Mouse (Mus musculus) liver, embryonic 16.5 days (tissue): ENCODE measurements around the gene Mgme1. TPM values are rescaled to one million over a fixed set of nuclear protein-coding genes. Genes with fewer than 3 reads are reported as not detected.
A peak's percentile ranks its signal among the peaks of the same experiment; 100 is the strongest.

Source experiments
- ATAC-seq: fragments of 200-750 bp; cut with Nextera tagmentation; 2 replicates; pipeline ENCODE4 v1.8.0; 2017; ENCODE audit warnings: low read depth, mild to moderate bottlenecking, moderate number of reproducible peaks, moderate library complexity
- H3K27ac ChIP-seq: fragments of 300-500 bp; sonication (generic); 2 replicates; pipeline ENCODE4 v1.5.1; 2014; ENCODE audit warnings: mild to moderate bottlenecking, low read length
- H3K27me3 ChIP-seq: fragments of 300-500 bp; sonication (generic); 2 replicates; pipeline ENCODE4 v1.6.1; 2014; ENCODE audit warnings: low read depth, low read length, mixed read lengths; ENCODE audit not compliant: control insufficient read depth, insufficient read depth
- H3K36me3 ChIP-seq: fragments of 300-500 bp; sonication (generic); 2 replicates; pipeline ENCODE4 v1.6.1; 2014; ENCODE audit warnings: mild to moderate bottlenecking; ENCODE audit not compliant: control insufficient read depth, insufficient read depth
- H3K4me1 ChIP-seq: fragments of 300-500 bp; sonication (generic); 2 replicates; pipeline ENCODE4 v1.6.1; 2014; ENCODE audit warnings: low read depth, low read length, mixed read lengths; ENCODE audit not compliant: control insufficient read depth
- H3K4me2 ChIP-seq: fragments of 300-500 bp; sonication (generic); 2 replicates; pipeline ENCODE4 v1.6.1; 2014; ENCODE audit warnings: low read depth, low read length, mixed read lengths
- H3K4me3 ChIP-seq: fragments of 300-500 bp; sonication (generic); 2 replicates; pipeline ENCODE4 v1.5.1; 2014; ENCODE audit warnings: low read depth, mild to moderate bottlenecking, low read length
- H3K9ac ChIP-seq: fragments of 300-500 bp; sonication (generic); 2 replicates; pipeline ENCODE4 v1.6.1; 2014; ENCODE audit warnings: low read depth, low read length
- H3K9me3 ChIP-seq: fragments of 300-500 bp; sonication (generic); replicated peaks from 2 replicates; pipeline ENCODE4 v1.6.1; 2016; ENCODE audit warnings: low read length; ENCODE audit not compliant: control insufficient read depth
- WGBS: fragments of 180-500 bp; shearing (Covaris S2); extraction: QIAGEN DNeasy Blood & Tissue Kit; methylation state at CpG from one replicate; pipeline ENCODE4 v1.1.7; 2014; ENCODE audit not compliant: insufficient replicate concordance; 5-methylcytosine and 5-hydroxymethylcytosine counted together
- polyA plus RNA-seq: library from polyadenylated mRNA; unstranded; fragments of >200 nt; fragmentation: Nextera tagmentation; extraction: Ambion mirVana; gene quantifications from 2 replicates; pipeline ENCODE4 v1.2.1, GENCODE M21; 2015

Gene Mgme1
- polyA plus RNA-seq, 1 experiment from 2014 or later = 8.1 TPM

GRCm38 (mm10) chr2:144248613-144249376, 21.7 kb upstream of the Mgme1 start:
- Histone ChIP-seq H3K36me3 (peaks cover 36% of the 10 kb centered on the region), H3K27me3 (no peaks in the 10 kb centered on the region), H3K4me1 (no peaks in the 10 kb centered on the region; the same call in 1 of the 2 replicates), H3K9ac (no peak overlapping the region), H3K4me2 (no peak overlapping the region), H3K4me3 (no peak overlapping the region), H3K9me3 (no peaks in the 10 kb centered on the region), H3K27ac (no peak overlapping the region)
- ATAC-seq = no peak
- WGBS = 28% methylated on average over 4 of the region's 4 CpGs

DNA sequence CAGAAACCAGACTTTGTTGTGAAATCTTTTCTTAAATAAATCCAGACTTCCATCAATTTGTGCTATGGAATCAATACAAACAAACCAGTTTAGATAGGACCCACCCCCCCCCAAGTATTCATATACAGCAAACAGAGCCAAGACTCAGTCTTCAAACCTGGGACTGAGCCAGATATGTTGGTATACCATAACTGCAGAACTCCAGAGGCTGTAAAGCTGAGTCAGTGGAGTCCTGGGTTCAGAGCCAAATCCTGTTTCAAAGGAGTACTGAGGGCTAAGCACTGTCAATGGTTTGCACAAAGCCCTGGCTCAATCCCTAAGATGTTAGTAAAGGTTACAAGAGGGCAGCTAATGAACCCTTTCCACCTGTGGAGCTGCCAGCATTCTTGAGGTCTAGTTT, 20.4 kb upstream of the Mgme1 start:
- H3K9me3 ChIP-seq = no peaks in the 10 kb centered on the region
- H3K36me3 ChIP-seq = peaks cover 49% of the 10 kb centered on the region
- H3K27ac ChIP-seq = no peak overlapping the region
- no peaks in the 10 kb centered on the region; the same call in 1 of the 2 replicates for H3K4me1 ChIP-seq
- no peaks in the 10 kb centered on the region for H3K27me3 ChIP-seq
- no peak overlapping the region for H3K9ac ChIP-seq
- no peak for ATAC-seq
- H3K4me3 ChIP-seq = no peak overlapping the region
- H3K4me2 ChIP-seq = no peak overlapping the region

DNA sequence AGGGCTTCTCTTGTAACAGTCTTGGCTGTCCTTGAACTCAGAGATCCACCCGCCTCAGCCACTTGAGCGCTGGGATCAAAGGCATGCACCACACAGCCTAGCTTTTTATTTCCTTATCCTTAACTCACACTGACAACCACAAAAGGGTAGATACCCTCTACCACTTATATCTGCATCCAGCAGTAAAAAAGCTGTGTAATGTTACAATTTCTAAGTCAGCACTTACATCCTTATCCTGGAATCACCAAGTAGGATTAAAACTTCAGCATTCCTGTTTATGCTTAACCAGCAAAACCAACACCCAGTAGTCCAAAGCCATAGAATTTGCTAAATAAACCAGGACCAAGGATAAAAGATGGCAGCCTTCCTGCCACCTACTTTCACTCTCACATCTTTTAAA, 7.6 kb upstream of the Mgme1 start:
- H3K27ac ChIP-seq = no peak overlapping the region
- no peak overlapping the region for H3K9ac ChIP-seq
- WGBS = 51% methylated on average over 2 of the region's 2 CpGs
- no peak overlapping the region for H3K4me3 ChIP-seq
- no peak overlapping the region for H3K4me2 ChIP-seq
- H3K9me3 ChIP-seq = no peaks in the 10 kb centered on the region
- peaks cover 37% of the 10 kb centered on the region for H3K4me1 ChIP-seq
- H3K36me3 ChIP-seq = peaks cover 38% of the 10 kb centered on the region
- ATAC-seq = no peak
- no peaks in the 10 kb centered on the region for H3K27me3 ChIP-seq

DNA sequence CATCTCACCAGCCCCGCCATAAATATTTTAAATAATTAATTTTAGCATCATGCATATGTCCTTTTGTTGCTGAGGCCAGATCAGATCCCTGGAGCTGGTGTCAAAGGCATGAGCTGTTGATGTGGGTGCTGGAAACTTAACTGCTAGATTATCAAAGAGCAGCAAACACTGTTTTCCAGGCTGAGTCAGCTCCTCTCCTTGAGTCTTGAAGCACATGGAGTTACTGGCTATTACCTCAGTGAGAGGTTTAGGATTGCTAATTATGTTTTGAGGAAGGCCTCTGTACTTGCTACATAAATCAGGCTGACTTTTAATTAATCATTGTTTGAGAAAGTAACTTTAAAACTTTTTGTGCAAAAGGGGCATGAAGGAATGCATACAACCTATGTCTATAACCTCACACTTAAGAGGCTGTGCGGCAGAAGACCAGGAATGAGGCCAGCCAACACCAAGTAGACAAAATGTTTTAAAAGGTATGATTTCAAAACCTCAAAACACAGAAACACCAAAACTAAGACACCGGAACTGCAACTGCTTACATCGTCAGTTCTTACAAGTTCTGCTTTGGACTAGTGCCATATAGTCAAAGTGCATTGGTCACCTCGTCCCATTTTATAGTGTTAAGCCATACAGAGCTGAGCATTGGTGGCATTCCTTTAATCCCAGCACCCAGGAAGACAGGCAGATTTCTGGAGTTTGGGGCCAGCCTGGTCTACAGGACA, 5.9 kb upstream of the Mgme1 start:
- Histone ChIP-seq H3K4me1 (peaks cover 46% of the 10 kb centered on the region), H3K27me3 (no peaks in the 10 kb centered on the region), H3K9me3 (no peaks in the 10 kb centered on the region), H3K36me3 (peaks cover 21% of the 10 kb centered on the region), H3K9ac (no peak overlapping the region), H3K4me2 (no peak overlapping the region), H3K27ac (peak overlapping the region; percentile 41; the same call in 1 of the 2 replicates), H3K4me3 (no peak overlapping the region)
- WGBS = 54% methylated on average over 5 of the region's 5 CpGs
- no peak for ATAC-seq

DNA sequence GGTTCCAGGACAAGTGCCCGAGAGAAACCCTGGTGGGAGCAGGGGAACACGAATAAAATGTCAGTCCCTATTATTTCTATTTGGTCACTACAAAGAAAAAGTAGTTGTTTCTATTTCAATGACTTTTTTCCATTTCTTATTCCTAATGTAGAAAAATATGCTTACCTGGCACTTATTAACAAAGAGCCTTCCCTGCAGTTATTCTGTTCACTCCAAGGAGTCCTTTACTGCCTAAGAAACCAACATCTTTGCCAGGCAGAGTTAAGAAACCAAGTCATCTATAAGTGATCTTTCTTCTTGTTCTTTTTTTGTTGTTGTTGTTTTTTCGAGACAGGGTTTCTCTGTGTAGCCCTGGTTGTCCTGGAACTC, 5.4 kb upstream of the Mgme1 start:
- Histone ChIP-seq H3K4me3 (no peak overlapping the region), H3K36me3 (peaks cover 20% of the 10 kb centered on the region), H3K9ac (no peak overlapping the region), H3K27me3 (no peaks in the 10 kb centered on the region), H3K4me2 (no peak overlapping the region), H3K4me1 (peaks cover 46% of the 10 kb centered on the region), H3K9me3 (no peaks in the 10 kb centered on the region), H3K27ac (peak overlapping the region; percentile 41; the same call in 1 of the 2 replicates)
- 60% methylated on average over 3 of the region's 3 CpGs for WGBS
- ATAC-seq = no peak

DNA sequence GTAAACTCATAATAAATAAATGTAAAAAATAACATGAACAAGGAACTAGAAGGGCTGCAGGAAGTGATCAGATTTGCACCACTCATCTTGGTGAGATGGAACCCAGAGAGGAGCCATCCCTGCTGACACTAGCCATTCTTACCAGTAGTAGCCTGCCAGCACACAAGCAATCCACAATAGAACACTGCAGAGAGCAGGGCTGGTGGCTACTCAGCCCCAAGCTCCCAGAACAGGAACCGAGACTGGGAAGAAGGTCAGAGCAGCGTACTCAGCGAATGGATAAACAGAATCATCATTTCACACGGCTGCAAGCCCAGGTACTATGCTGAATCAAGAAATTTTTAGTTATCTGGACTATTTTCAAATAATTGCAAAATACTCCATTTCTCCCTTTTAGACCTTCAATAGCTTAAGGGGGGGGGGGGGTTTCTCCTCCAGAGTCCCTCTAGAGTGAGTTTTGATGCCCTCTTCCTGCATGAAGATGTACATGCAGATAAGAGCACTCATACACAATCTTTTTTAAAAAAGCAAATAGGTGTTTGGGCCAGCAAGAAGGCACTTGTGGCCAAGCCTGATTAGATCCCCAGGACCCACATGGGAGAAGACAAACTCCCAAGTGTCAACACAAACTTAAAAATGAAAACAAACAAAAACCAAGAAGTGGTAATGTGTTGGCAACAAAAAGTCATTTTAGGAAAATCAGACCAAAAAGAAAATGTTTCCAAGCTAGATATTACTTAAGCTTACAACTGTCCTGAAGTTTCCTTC, 4.4 kb upstream of the Mgme1 start:
- H3K9me3 ChIP-seq = no peaks in the 10 kb centered on the region
- 40% methylated on average over 4 of the region's 4 CpGs for WGBS
- H3K9ac ChIP-seq = no peak overlapping the region
- no peak overlapping the region for H3K4me2 ChIP-seq
- H3K4me1 ChIP-seq = peaks cover 47% of the 10 kb centered on the region
- H3K27ac ChIP-seq = no peak overlapping the region
- ATAC-seq = no peak
- H3K4me3 ChIP-seq = no peak overlapping the region
- no peaks in the 10 kb centered on the region for H3K27me3 ChIP-seq
- H3K36me3 ChIP-seq = peaks cover 12% of the 10 kb centered on the region

DNA sequence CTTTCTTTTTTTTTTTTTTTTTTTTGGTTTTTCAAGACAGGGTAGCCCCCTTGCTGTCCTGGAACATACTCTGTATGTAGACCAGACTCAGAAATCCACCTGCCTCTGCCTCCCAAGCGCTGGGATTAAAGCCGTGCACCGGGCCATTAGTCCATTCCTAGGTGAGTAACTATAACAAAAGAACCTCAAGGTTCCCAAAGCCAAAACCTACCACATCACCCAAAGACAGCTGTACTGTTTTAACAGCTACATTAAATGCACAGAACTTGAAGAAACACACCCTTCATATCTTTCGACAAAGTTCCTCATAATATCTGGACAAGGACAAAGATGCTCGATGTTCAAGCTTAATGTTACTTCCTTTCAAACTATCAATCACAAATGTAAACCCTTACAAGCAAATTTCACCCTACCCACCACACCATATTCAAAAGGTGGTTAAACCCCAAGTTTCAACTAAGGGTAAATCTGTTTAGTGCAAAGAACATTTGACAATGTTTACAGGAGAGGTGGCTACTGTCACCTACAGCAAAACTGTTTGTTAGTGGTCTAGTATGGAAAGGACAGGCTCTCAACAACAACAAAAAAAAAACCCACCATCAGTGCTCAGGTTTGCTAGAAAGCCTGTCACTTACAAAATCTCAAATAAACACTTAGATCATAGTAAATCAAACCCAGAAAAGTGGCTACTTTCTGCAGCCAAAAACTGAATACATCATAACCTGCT, 3.3 kb upstream of the Mgme1 start:
- H3K27ac ChIP-seq = peak overlapping the region; percentile 58
- WGBS = 24% methylated on average over 5 of the region's 5 CpGs
- H3K4me3 ChIP-seq = peak overlapping the region; percentile 24
- H3K4me1 ChIP-seq = peaks cover 46% of the 10 kb centered on the region
- peak overlapping the region; percentile 86 for H3K4me2 ChIP-seq
- H3K9ac ChIP-seq = 0 out of 2 replicates have a peak overlapping the region, but pooled peaks have one; percentile 30
- H3K36me3 ChIP-seq = peaks cover 4% of the 10 kb centered on the region
- no peak for ATAC-seq
- H3K9me3 ChIP-seq = no peaks in the 10 kb centered on the region
- no peaks in the 10 kb centered on the region for H3K27me3 ChIP-seq

DNA sequence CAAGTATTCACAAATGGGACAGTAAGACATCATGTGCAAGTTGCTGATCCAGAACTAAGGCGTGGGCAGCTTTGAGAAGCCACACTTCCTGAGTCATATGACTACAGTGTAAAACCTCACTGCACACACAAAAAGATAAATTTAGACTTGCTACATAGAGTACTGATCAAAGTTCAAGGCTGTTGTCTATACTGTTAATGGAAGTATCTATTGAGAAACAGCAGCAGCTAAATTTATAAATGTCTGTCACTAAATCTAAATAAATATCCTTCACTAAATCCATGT, 2.8 kb upstream of the Mgme1 start:
- Histone ChIP-seq H3K4me3 (peak overlapping the region; percentile 91), H3K27ac (peak overlapping the region; percentile 58), H3K4me2 (peak overlapping the region; percentile 86), H3K27me3 (no peaks in the 10 kb centered on the region), H3K9me3 (no peaks in the 10 kb centered on the region), H3K36me3 (peaks cover 4% of the 10 kb centered on the region), H3K9ac (peak overlapping the region; percentile 30; the same call in 1 of the 2 replicates), H3K4me1 (peaks cover 46% of the 10 kb centered on the region)
- ATAC-seq = no peak
- 0% methylated on average over 1 of the region's 1 CpGs for WGBS
